Mouse (Mus musculus) E14TG2a.4 (cell line): Measurements from ENCODE around the gene Tnr.

Experiments used
- CTCF ChIP-seq: conservative IDR thresholded peaks from 2 replicates; pipeline ENCODE4 v1.5.1; 2014; ENCODE audit warnings: low read length
- NANOG ChIP-seq: IDR thresholded peaks from 2 replicates; pipeline ENCODE4 v1.6.1; 2014; ENCODE audit warnings: borderline replicate concordance, low read length, mixed read lengths
- POU5F1 ChIP-seq: IDR thresholded peaks from 2 replicates; pipeline ENCODE4 v1.6.1; 2014; ENCODE audit warnings: low read length, borderline replicate concordance

DNA sequence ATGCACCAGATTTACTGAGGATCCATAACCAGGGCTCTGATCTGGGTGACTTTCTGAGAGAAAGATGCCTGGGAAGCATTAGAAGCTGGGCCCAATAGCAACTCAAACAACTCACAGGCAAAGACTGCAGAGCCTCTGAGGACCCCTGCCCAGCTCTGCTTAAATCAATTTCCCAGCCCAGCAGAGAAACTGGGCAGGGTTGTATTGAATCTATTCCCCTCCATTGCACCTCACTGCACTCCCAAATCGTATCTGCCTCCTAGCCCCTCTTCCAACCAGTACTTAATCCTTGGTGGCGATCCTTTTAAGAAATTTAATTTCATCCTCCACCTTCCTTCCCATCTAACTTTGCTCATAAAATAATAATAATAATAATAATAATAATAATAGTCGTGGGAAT, 253.5 kb downstream of the Tnr start:
- TF ChIP-seq CTCF: no peak
- no peak for TF ChIP-seq POU5F1
- no peak for TF ChIP-seq NANOG
